Mouse (Mus musculus): ENCODE data around the gene Cyp26b1.
A peak's percentile ranks its signal among the peaks of the same experiment; 100 is the strongest.
"Not testable (repeated sequence)": the region's sequence is repeated elsewhere in the genome, so short reads cannot be mapped to it uniquely, and the experiment has no call there.

Gene Cyp26b1

DNA sequence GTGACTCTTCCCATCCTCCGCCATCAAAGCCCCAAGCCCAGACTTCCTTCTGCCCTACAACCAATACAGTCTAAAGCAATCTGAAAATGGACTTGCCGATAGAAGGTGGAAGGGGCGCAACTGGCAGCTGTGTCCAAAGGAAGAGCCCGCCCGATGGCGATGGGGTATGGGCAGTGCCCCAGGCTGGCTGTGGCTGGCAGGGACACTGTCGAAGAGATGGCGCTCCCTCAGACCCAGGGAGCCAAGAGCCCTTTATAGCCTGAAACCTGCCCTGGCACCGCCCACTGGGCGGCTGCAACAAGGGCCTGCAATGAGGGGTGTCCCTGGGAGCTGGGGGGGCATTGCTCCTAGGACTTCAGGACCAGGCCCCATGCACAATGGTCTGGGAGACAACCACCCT lies at the start of gene Cyp26b1:
TSS of gene Cyp26b1 (minus strand) at position 216 of the 400 bp plus-strand sequence.
- no peak for DNase-seq (ENCODE audit: low spot score)

DNA sequence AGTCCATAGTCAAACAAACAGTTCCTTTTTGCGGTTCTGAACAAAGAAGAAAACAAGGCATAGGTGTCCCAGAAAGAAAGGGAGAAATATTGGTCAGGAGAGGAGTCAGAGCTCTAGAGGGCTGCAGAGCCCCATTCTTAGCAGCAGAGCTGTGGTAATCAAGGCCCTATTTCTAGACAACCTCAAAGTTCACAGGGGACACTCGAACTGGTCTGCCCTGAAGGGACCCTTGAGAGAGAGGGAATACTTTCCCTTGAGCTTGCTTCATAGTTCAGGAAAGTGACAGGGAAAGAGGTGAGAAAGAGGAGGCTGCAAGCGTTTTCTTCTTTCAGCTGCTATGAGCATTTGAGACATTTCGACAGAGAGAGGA lies 47.3 kb upstream of the Cyp26b1 start:
- no peak for DNase-seq (ENCODE audit: low spot score)

DNA sequence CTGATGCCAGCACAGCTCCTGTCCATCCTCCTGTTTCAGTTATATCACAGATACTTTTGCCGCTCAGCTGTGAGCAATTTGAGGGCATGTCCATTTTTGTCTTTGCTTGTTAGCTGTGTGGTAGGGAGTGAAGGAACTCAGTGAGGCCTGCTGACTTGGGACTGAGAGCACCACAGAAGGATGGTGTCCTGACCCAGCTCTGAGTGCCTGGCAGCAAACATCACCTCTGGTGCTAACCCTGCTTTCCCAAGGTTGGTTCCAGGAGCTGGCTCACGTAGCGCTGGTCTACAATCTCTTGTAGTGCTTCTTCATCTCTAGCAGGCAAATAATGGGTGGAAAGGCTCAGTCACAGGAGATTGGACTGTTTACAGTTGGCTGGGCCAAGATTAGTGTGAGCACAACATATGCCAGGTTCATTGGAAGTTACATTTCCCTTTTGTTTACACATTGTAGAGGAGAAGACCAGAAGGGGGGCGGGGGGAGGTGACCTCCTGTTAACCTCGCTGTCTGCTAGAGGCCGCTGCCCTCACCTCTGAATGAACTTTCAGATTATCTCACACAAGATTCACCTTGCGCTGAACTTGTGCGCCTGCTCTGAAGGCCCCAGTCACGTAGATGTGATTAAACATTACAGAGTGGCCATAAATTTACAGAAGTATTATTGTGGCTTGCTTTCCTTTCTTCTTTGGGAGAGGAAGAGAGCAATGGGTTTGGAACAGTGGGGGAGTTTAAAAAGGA lies 46.8 kb upstream of the Cyp26b1 start:
- peak; percentile 75 for DNase-seq (ENCODE audit: low spot score)

DNA sequence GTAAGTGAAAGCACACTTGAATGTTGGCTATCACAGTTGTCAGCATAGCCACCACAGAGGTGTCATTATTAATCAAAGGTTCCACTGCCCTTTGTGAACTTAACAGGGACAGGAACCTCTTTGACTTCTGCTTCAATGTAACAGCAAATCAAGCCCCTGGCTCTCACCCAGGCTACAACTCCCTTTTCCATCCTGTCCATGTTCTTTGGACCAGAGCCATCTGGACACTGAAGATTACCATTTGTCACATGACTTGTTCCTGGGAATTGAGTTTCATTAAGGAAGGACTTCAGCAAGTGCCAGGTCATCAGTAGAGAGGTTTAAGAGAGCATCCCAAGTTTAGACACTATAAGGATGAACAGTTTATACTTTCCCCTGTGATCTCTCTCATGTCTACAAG lies 44.5 kb upstream of the Cyp26b1 start:
- no peak for DNase-seq (ENCODE audit: low spot score)

DNA sequence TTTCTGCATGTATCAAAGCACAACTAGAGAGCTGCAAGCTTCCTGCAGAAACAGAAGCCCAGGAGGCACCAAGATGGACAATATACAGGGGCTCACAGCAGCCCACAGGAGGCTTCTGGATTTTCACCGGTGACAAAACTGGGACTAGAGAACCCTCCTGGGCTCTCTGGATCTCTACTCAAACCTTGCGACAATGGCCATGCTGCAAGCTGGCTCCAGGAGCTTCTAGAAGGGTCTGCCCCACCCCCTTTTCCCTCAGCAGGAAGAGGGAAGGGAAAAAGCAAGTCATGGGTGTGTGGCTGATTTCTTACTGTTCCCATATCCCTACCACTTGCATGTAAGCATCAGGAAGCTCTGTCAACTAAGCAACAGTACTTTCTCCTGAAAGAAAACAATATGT lies 37.9 kb upstream of the Cyp26b1 start:
- DNase-seq (ENCODE audit: low spot score), result no peak

DNA sequence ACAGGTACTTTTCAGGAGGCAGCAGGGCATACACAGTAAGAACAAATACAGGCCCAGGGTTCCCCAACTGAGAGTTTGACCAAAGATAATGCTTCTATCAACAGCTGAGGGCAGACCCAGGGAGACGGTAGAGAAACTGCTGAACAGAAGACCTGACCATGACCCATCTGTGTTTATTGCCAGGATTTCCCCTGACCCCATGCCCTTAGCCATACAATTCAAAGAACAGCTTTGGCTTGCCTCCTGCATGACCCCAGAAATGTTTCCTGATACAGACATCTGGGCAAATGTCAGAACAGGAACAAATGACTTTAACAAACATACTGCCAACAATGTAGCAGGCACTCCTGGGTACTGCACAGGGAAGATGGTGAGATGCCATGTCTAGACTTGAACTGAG lies 36.6 kb upstream of the Cyp26b1 start:
- DNase-seq (ENCODE audit: low spot score), result peak; percentile 30

DNA sequence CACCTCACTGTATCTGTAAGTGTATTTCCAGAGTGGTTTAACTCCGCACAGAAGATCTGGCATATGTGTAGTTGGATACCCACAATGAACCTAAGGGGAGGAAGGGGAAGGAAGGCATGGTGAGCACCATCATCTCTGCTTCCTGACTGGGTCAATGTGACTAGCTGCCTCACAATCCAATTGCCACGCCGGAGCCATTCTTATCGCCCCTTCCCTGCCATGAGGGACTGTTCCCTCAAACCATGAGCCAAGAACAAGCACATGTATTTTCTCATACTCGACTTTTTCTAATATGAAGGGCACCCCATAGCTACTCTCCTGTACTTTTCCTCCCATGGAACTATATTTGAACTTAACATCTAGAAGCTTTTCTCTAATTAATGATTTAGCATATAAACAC lies 35.1 kb upstream of the Cyp26b1 start:
- no peak for DNase-seq (ENCODE audit: low spot score)

DNA sequence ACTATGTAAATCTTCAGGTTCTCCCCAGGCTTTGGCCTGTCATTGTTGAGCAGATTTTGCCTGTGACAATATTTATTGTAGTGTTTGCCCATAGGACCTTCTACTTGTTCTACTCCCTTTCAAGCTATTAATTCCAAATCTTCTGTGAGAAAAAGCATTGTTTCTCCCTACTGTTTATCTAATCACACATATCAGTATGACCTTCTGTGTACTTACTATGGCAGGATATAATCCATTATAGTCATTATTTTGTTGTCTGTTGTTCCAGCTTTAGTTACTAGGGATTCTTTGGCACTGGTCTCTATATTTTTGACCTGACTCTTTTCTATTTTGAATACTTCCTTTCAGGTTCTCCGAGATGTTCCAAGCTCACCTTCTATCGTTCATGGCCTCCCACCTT lies 32.7 kb upstream of the Cyp26b1 start:
- no peak for DNase-seq (ENCODE audit: low spot score)

DNA sequence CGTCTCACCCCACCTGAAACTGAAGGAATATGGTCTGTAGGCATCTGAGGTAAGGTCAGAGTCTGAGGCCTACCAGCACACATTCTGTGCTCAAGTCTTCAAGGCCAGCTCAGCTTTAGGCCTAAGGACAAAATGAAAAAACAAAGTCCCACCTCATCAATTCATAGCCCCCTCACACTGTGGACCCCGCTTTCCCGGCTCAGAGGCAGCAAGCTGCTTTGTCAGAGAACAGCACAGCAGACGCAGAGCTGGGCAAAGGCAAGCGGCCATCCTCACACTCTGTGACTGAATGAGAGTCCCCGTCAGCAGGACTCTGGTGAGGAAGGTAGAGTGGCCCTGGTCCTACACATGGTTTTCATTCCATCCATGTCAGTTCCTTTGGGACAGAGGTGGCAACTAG lies 25.5 kb upstream of the Cyp26b1 start:
- no peak for DNase-seq (ENCODE audit: low spot score)

DNA sequence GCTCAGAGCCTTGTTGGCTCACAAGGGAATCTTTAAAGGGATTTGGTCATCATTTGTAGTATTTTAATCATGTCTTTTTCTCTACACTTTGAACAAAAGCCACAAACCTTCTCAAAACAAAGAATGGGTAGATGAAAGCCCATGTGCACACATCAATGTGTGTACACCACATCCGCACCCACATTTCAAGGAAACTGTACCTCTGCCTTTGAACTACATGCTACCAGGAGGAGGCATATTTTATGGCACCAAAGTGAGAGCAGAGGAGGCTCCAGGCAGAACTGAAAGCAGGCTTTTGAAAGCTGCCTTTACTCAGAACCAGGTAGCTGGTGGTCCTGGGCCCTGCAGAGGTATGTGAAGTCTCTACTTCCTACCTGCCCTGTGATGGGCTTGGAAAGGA lies 23.3 kb upstream of the Cyp26b1 start:
- no peak for DNase-seq (ENCODE audit: low spot score)

DNA sequence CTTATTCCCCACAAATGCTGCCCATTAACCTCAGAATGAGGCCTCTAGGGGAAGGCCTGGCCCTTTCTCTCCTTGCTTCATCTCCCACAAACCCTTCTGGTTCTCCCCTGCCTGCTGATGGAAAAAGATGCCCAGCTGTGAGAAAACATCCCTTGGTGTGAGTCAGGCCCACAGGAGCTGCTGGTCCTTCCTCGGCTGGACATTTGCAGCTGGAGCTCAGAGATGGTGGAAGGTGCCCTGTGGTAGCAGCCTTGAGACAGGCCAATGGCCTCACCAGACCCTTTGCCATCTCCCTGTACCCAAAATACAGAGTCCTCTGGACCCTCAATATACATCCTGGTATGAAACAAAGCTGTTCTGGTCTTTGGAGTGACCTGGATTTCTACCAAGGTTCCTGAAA lies 22.9 kb upstream of the Cyp26b1 start:
- DNase-seq (ENCODE audit: low spot score), result no peak

DNA sequence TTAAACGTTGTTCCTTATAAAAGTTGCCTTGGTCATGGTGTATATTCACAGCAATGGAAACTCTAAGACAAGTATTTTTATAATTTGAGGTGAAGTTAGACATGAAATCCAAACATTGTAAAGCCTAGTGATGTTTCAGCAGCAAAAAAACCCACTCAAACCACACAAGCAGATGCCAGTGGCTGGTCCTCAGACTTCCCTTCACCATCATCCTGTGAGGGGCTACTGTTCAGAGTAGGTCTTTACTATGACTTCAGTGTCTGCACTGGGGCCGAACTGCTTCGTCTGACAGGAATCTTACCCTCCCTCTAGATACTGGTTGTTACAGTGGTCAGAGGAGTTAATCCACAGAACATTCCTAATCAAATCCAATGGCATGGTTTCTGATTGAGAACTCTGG lies 19.9 kb upstream of the Cyp26b1 start:
- DNase-seq (ENCODE audit: low spot score), result no peak

DNA sequence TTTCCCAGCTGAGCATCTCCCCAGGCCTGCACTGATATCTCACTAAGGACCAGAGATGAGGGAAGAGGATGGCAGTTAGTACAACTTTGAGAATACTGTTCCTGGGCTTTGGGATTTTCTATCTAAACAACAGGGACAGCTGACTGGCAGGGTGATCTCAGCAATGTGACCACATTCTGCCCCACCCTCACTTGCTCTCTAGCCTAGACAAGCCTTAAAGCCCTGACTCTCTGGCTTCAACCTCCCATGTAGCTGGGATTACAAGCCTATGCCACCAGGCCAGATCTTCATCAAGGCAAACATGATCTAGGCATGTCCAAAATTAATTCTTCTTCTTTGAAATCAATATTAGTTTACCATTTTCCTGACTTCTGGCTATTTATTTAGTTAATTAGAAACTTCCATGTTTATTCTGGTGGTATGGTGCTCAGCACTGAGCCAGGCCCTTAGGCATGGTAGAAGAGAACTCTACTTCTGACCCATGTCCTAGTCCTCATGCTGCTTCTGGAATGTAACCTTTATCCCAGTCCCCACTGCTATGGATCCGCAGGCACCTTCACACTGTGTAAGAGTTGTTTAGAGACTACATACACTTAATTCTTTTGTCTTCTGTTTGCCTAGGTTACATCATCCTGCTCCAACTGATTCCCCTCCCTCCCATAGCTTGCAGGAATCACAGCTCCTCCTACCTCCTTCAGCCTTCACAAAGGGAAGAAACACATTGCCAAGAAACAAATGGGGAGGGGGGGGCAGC lies 7.6 kb upstream of the Cyp26b1 start:
- no peak for DNase-seq (ENCODE audit: low spot score)

DNA sequence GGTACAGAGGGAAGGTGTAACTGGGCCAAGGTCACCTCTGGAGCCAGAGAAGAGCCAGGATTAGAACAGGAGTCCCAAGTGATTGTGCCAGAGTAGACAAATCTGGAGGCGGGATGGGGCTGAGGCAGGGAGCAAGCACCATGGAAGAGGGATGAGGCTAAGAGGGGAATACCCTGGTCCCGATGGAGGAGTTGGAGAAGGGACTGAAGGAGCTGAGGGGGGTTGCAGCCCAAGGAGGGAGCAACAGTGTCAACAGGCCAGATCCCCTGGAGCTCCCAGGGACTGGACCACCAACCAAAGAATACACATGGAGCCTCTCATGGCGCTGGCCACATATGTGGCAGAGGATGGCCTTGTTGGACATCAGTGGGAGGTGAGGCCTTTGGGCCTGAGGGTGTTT lies 5.6 kb upstream of the Cyp26b1 start:
- not testable (repeated sequence) for DNase-seq (ENCODE audit: low spot score)

DNA sequence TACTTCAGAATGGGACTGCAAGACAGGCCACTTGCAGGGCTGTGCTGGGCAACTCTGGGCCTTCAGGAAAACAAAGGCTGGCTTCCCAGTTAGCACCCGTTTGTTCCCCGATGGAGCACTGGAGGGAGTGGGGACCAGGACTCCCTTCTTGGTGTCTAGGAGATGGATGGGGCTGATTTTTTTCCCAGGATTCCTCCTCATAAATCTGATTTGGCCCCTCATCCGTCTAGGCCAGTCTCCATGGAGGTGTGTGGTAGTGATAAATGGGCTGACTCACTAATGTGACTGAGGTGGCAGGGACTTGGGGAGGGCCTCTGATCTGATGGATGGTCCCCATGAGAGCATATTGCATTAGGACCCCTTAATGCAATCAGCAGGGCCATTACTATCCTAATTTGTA lies 5.0 kb upstream of the Cyp26b1 start:
- no peak for DNase-seq (ENCODE audit: low spot score)

DNA sequence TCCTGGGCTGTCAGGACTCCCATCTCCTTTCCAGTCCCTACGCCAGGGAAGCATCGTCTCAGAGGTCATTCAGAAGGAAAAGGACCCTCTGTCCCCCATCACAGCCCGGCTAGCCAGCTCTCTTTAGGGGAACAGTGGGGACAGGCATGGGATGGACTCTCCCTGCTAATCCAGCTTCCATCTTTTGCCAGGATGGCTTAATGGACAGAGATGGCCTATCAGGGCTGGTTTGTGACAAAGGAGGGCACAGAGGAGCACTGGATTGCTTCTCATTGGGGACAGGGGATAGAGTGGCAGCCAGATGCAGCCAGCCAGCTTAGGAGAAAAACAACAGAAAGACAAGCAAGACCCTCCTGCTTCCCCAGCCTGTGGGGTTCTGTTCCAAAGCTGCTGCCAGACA lies 918 bp upstream of the Cyp26b1 start:
- DNase-seq (ENCODE audit: low spot score), result no peak

DNA sequence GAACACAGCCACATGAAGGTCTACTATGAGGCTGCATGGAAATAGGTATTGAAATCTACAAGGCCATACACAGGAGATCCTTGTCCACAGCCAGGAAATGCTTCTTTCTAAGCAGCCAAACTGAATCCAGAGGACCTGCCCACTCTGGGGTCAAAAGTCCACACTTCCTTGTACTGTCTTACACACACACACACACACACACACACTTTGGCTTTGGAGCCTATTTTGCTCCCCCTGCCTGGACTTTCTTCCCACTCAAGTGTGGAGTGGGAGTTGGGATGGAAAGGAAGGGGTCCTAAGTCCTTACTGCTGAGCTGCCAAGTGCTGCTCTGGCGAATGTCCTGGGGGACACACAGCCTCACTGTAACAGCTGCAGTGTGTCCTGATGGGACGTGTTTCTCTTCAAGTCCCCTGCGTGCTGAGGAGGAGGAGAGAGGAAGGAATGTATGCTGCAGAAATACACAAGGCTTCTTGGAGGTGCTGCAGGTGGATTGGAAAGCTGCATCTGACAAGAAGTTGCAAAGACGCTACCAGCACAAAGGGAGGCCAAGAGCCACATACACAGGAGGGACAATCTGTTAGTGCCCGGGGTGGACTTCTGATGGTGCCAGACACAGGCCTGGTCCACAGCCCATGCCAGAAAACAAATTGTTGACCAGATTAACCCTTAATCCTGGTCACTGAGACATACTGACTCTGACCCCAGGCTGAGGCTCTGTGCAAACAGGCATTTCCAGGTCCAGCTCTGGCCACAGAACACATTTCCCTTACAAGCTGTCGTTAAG lies 2.6 kb downstream of the Cyp26b1 start:
- DNase-seq (ENCODE audit: low spot score), result no peak

DNA sequence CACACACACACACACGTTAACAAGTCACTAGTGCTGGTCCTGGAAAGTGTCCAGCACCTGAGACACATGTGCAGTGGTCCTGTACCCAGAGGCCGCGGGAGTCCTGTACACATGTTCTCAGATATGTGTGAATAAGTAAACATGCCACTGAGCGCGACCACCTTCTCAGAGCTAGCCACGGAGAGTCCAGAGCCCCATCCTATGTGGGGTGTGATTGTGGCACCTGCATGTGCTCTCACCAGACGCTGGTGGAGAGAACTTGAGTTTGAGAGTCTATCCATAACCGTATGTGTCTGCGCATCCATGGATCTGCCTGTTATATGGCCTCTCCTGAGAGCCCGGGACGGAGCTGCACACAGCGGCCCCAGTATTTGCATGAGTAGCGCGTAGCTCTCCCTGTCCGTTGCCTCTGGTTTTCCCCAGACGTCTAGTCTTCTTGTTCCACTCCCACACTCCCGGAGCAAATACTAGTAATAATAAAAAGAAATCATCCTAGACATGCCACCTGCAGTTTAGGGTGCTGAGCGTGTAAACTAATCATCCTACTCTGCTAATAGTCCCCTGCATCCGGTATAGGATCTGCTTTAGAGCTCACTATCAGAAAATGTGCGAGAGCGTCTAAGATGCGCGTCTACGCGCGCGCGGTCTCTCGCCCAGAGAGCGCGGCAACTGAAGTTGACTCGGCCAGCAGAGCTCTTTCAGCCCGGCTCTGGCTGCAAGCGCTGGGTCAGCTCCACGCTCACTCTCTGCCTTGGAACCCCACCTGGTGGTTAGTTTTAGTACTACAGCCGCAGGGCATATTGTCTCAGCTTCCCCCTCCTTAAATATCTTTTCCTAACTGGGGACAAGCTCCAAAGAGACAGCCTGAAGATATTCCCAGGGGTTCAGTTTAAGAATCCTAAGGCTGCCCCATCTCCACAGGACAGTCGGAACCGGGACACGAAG lies 3.7 kb downstream of the Cyp26b1 start:
- DNase-seq (ENCODE audit: low spot score), result peak; percentile 70

DNA sequence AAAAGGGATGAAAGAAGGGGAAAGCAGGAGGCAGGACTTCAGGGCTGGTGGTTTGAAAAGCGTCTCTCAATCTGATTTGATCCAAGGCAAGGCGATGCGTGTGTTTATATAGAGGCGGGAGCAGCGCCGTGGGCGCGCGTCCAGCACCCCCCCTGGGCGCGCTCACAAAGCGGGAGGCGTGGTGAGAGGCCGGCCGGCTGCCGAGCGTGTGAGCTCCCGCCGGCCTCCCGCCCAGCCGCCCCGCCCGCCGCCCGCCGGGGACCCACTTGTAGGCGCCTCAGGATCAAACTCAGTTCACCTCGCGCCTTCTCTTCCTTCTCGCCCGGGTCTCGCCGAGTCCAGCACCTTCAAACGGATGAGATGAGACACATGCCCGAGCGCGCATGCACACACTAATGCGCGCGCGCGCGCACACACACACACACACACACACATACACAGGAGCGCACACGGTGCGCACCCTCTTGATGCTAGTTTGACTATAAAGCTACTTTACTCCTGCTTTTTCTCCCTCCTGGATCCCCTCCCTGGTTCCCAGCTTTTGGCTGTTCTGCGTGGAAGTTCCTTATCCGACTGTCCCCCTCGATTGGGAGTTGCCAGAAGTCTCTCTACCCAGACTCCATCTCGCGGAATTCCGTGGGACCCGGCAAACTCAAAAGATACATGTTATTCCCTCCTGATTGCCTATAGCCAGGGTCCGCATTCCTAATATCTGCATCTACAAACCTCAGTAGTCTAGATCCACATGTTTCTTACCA lies 4.6 kb downstream of the Cyp26b1 start:
- DNase-seq (ENCODE audit: low spot score), result no peak

DNA sequence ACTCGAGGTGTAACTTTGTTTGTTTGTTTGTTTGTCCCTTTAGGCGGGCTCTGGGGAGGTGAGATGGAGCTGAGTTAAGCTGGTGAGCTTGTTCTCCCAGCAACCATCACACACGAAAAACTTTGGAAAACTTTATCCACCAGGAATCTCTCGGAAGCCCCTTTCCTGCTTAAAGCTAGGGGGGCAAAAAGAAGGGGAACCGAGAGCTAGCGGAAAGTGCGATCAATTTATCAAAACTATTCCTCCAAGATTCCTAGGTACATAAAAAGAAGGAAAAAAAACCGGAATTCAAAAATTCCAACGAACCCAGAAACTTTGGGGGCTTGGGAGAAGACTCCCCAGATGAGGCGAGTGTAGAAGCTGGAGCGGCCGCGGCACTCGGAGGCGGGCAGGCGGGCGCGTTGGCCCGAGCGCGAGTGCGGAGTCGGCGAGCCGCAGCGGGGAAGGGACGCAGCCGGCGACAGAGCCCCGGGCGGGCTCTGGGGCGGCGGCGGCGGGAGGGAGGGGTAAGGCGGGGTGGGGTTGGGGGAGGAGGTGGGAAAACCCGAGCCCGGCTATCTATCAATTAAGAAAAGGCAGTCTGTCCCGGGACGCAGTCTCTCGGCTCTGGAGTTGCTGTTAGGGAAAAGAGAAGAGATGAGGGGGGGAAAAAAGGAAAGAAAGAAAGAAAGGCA lies 5.3 kb downstream of the Cyp26b1 start:
- no peak for DNase-seq (ENCODE audit: low spot score)
